Mouse (Mus musculus): ENCODE results near the gene Slc25a42. TPM values are rescaled to one million over a fixed set of nuclear protein-coding genes. Genes with fewer than 3 reads are reported as not detected.

The Slc25a42 gene
- total and polyA plus RNA-seq, 3 experiments, result 0.63 to 3.0 (median 2.9) TPM

- no peak overlapping the region for H3K4me2 ChIP-seq (ENCODE audit: insufficient read depth, low read depth, poor library complexity, severe bottlenecking)
- peak; percentile 59 for TF ChIP-seq SMC3 (IDR thresholded peaks at IDR 0.05; ENCODE audit: low read depth, low read length)
- no peak for TF ChIP-seq UBTF (IDR thresholded peaks at IDR 0.05; ENCODE audit: low read depth, low read length)
- peak; percentile 59 for TF ChIP-seq RAD21 (IDR thresholded peaks at IDR 0.05; ENCODE audit: low read depth, low read length)
- peak in 1 of 2 experiments; percentile 66; a peak in 2 of 4 replicates for TF ChIP-seq CTCF (conservative IDR thresholded peaks at IDR 0.05 in 1 of 2, IDR thresholded peaks at IDR 0.05 in 1 of 2; ENCODE audit: low read depth in 2 of 2, low read length in 2 of 2)
- TF ChIP-seq ETS1 (conservative IDR thresholded peaks at IDR 0.05; ENCODE audit: low read depth, low read length), result no peak
- peak; percentile 15 for DNase-seq (ENCODE audit: extremely low read depth)
- in situ Hi-C loops (cut with MboI; ENCODE audit: low pct_ligation_motif_present, low pct_unique_long_range_greater_than_20kb, low sequenced_read_pairs) (no loop called here), dilution Hi-C loops (cut with MboI; ENCODE audit: extremely low pct_ligation_motif_present, extremely low pct_unique_long_range_greater_than_20kb, low sequenced_read_pairs) (no loop called here)
- no peak overlapping the region for H3K9ac ChIP-seq (ENCODE audit: insufficient read depth, low read depth)
- 0 out of 4 replicates have a peak, but pooled peaks cover 0 to 2% of the 10 kb centered on the region in 2 experiments for H3K4me1 ChIP-seq (ENCODE audit: control insufficient read depth in 1 of 2, insufficient read depth in 2 of 2)
- H3K27ac ChIP-seq (ENCODE audit: insufficient read depth, low read depth), result no peak overlapping the region
- no peaks in the 10 kb centered on the region for H3K9me3 ChIP-seq (replicated peaks; ENCODE audit: low read length)
- H3K4me3 ChIP-seq (replicated peaks in 1 of 3; ENCODE audit: low read depth in 2 of 3, low read length in 2 of 3, poor library complexity in 1 of 3), result no peak overlapping the region
- no peaks in the 10 kb centered on the region for H3K79me2 ChIP-seq (replicated peaks; ENCODE audit: control insufficient read depth, extremely low read depth, insufficient read depth, poor library complexity, severe bottlenecking)
- H3K27me3 ChIP-seq (replicated peaks), result no peaks in the 10 kb centered on the region
- no peaks in the 10 kb centered on the region for H3K36me3 ChIP-seq (replicated peaks in 1 of 2; ENCODE audit: control insufficient read depth in 1 of 2, insufficient read depth in 1 of 2, low read length in 1 of 2)
These were observed 11.9 kb downstream of the Slc25a42 start for GRCm38 (mm10) chr8:70200098-70200681.

- H3K4me2 ChIP-seq (ENCODE audit: insufficient read depth, low read depth, poor library complexity, severe bottlenecking), result no peak overlapping the region
- TF ChIP-seq MAX (IDR thresholded peaks at IDR 0.05; ENCODE audit: low read length), result no peak
- no peak for TF ChIP-seq SIN3A (IDR thresholded peaks at IDR 0.05; ENCODE audit: low read length)
- TF ChIP-seq PAX5 (IDR thresholded peaks at IDR 0.05; ENCODE audit: low read length), result no peak
- TF ChIP-seq E2F4 (IDR thresholded peaks at IDR 0.05; ENCODE audit: insufficient replicate concordance, low read depth, low read length), result no peak
- no peak for TF ChIP-seq TCF12 (IDR thresholded peaks at IDR 0.05; ENCODE audit: low read depth, low read length)
- no peak for TF ChIP-seq SMC3 (IDR thresholded peaks at IDR 0.05; ENCODE audit: low read depth, low read length)
- TF ChIP-seq JUND (conservative IDR thresholded peaks at IDR 0.05; ENCODE audit: low read depth, low read length), result no peak
- no peak for TF ChIP-seq NRF1 (IDR thresholded peaks at IDR 0.05; ENCODE audit: low read depth, low read length)
- no peak for TF ChIP-seq ELF1 (IDR thresholded peaks at IDR 0.05; ENCODE audit: low read depth, low read length)
- no peak for TF ChIP-seq RCOR1 (conservative IDR thresholded peaks at IDR 0.05; ENCODE audit: low read depth, low read length)
- TF ChIP-seq HCFC1 (IDR thresholded peaks at IDR 0.05; ENCODE audit: low read depth, low read length), result no peak
- no peak for TF ChIP-seq POLR2A (IDR thresholded peaks at IDR 0.05; ENCODE audit: low read depth, low read length)
- TF ChIP-seq NELFE (IDR thresholded peaks at IDR 0.05; ENCODE audit: low read depth, low read length), result no peak
- no peak for TF ChIP-seq ZKSCAN1 (IDR thresholded peaks at IDR 0.05; ENCODE audit: borderline replicate concordance, low read depth, low read length)
- TF ChIP-seq MEF2A (IDR thresholded peaks at IDR 0.05; ENCODE audit: borderline replicate concordance, low read depth, low read length), result no peak
- H3K36me3 ChIP-seq (replicated peaks in 1 of 2; ENCODE audit: control insufficient read depth in 1 of 2, insufficient read depth in 1 of 2, low read length in 1 of 2), result peaks cover 3 to 10% of the 10 kb centered on the region in 2 experiments
- dilution Hi-C loops (cut with MboI; ENCODE audit: extremely low pct_ligation_motif_present, extremely low pct_unique_long_range_greater_than_20kb, low sequenced_read_pairs), result no loop called here
- H3K9me3 ChIP-seq (replicated peaks; ENCODE audit: low read length), result no peaks in the 10 kb centered on the region
- no peak for DNase-seq (ENCODE audit: extremely low read depth)
- no peak overlapping the region for H3K4me3 ChIP-seq (replicated peaks in 1 of 3; ENCODE audit: low read depth in 2 of 3, low read length in 2 of 3, poor library complexity in 1 of 3)
- H3K4me1 ChIP-seq (ENCODE audit: control insufficient read depth in 1 of 2, insufficient read depth in 2 of 2), result 0 out of 4 replicates have a peak, but pooled peaks cover 0 to 2% of the 10 kb centered on the region in 2 experiments
- no peaks in the 10 kb centered on the region for H3K79me2 ChIP-seq (replicated peaks; ENCODE audit: control insufficient read depth, extremely low read depth, insufficient read depth, poor library complexity, severe bottlenecking)
- H3K27me3 ChIP-seq (replicated peaks), result no peaks in the 10 kb centered on the region
- no peak overlapping the region for H3K27ac ChIP-seq (ENCODE audit: insufficient read depth, low read depth)
- H3K9ac ChIP-seq (ENCODE audit: insufficient read depth, low read depth), result no peak overlapping the region
- in situ Hi-C loops (cut with MboI; ENCODE audit: low pct_ligation_motif_present, low pct_unique_long_range_greater_than_20kb, low sequenced_read_pairs), result no loop called here
These were observed 14.5 kb downstream of the Slc25a42 start for GRCm38 (mm10) chr8:70197603-70198002.

All from CH12.LX (cell line).